Mouse (Mus musculus) granulocyte monocyte progenitor cell, adult 5-6 weeks (primary cell): Measurements from ENCODE around the gene Hyal5. TPM values are rescaled to one million over a fixed set of nuclear protein-coding genes. Genes with fewer than 3 reads are reported as not detected.

ENCODE experiments used
- ATAC-seq: replicated peaks from 2 replicates; pipeline ENCODE4 v1.8.0; 2016; ENCODE audit warnings: mild to moderate bottlenecking, moderate TSS enrichment, inconsistent platforms; ENCODE audit not compliant: poor library complexity, severe bottlenecking
- total RNA-seq, 2 experiments: library from RNA; stranded (forward) in 1 of 2; stranded (reverse) in 1 of 2; fragments of 200-712, 200-1000 nt in 1 of 2; fragments of >200 nt in 1 of 2; fragmentation: Nextera tagmentation in 1 of 2; gene quantifications; 2 replicates each; pipeline ENCODE4 v1.2.3; 2014 to 2017

The Hyal5 gene
- total RNA-seq (2014; fragmentation: Nextera tagmentation): not detected in 2 replicates
- total RNA-seq (2017): not detected in 2 replicates

GRCm38 (mm10) chr6:24857697-24858096 is at the start of gene Hyal5:
Gene Hyal5, plus strand, starts transcription at chr6:24857997.
- ATAC-seq: no peak

GRCm38 (mm10) chr6:24822070-24822469 is 35.7 kb upstream of the Hyal5 start:
- no peak for ATAC-seq

- ATAC-seq: no peak
These were observed 2.5 kb downstream of the Hyal5 start for GRCm38 (mm10) chr6:24860320-24860719.

GRCm38 (mm10) chr6:24863649-24864048 is 5.9 kb downstream of the Hyal5 start:
- ATAC-seq: no peak

DNA sequence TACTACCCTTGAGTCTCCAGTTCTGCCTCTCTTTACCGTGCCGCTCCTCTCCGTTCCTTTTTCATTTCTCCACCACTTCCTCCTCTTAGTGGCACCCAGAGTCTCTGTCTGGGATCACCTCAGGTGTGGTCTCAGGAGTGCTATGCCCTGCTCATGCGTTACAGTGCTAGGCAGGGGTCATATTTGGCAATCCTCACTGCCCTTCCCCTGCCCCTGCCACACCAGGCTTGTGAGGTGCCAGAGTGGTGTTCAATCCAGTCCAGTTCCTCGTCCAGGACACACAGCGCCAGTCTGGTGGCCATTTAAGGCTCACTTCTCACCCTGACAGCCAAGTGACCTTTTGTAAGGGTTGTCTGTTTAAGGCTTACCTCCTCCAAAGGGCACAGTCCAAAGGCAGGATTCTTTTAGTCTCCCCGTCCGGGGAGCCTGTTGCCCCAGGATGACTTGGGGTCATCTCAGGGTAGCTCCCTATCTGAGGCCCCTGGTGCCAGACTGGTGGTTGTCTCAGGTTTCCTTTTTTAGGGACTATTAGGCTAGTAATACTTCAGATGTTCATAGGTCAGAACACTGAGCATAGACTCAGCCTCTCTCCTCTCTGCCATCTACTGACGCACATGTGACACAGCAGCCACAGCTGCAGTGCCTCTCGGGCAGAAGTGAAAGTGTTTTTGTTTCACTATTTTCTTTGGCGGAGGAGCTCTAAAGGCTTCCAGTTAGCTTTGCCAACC is 36.5 kb downstream of the Hyal5 start:
- ATAC-seq: peak; percentile 82

- ATAC-seq: peak; percentile 44; the same call in 1 of the 2 replicates
These were observed 37.0 kb downstream of the Hyal5 start for GRCm38 (mm10) chr6:24894874-24895183.

GRCm38 (mm10) chr6:24905101-24905500 is 47.3 kb downstream of the Hyal5 start:
- ATAC-seq: no peak

GRCm38 (mm10) chr6:24907824-24908223 is 50.0 kb downstream of the Hyal5 start:
- ATAC-seq: no peak

DNA sequence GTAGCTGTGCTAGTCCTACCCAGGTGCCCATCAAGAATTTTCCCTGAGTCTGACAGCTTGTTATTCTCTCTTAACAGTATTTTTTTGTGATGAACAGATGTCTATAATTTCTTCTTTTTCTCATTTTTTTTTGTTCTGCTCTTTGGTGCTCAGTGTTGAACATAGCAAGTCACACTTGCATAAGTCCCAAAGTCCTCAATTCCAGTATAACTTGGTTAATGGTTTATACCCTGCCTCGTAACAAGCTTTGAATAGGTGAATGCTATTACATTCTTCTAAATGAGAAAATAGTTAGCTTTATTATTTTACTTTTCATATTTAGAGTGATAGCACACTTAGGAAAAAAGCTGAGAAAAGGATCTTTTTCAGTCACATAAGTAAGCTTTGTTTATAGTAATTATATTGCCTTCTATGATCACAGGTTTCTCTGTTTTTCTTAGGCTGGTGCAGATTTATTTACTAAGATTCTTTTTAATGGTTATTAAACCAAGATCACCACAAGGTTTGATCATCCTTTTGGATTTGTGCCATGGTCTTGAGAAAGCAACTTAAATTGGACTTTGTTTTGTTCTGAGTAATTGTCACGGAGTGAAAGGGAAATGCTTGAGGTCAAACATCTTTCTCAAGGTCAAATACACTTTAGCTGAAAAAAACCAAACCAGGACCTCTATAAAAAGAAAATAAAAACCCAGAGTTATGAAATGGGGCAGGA is 52.4 kb downstream of the Hyal5 start:
- no peak for ATAC-seq

GRCm38 (mm10) chr6:24910728-24911105 is 52.9 kb downstream of the Hyal5 start:
- no peak for ATAC-seq

GRCm38 (mm10) chr6:24913591-24913990 is 55.8 kb downstream of the Hyal5 start:
- no peak for ATAC-seq

GRCm38 (mm10) chr6:24925076-24925785 is 67.4 kb downstream of the Hyal5 start:
- ATAC-seq: no peak

Other genes starting within 250 kb of the Hyal5 start
- gene Wasl, start 193.0 kb upstream of the Hyal5 start, total RNA-seq (2014; fragmentation: Nextera tagmentation): 18.6 and 22.3 TPM in 2 replicates
- gene Wasl, start 193.0 kb upstream of the Hyal5 start, total RNA-seq (2017): 4.9 and 7.6 TPM in 2 replicates
- gene Hyal6, start 124.8 kb upstream of the Hyal5 start, total RNA-seq (2014; fragmentation: Nextera tagmentation): not detected in 2 replicates
- gene Hyal6, start 124.8 kb upstream of the Hyal5 start, total RNA-seq (2017): not detected in 2 replicates
- gene Hyal4, start 109.7 kb upstream of the Hyal5 start, total RNA-seq (2014; fragmentation: Nextera tagmentation): not detected in 2 replicates
- not detected in 2 replicates for gene Hyal4, start 109.7 kb upstream of the Hyal5 start, total RNA-seq (2017)
- gene Spam1, start 66.8 kb upstream of the Hyal5 start, total RNA-seq (2014; fragmentation: Nextera tagmentation): not detected in 2 replicates
- gene Spam1, start 66.8 kb upstream of the Hyal5 start, total RNA-seq (2017): not detected in 2 replicates
- gene Tmem229a, start 98.3 kb downstream of the Hyal5 start, total RNA-seq (2014; fragmentation: Nextera tagmentation): not detected in 2 replicates
- not detected in 2 replicates for gene Tmem229a, start 98.3 kb downstream of the Hyal5 start, total RNA-seq (2017)